Mouse (Mus musculus): Measurements from ENCODE around the gene Pnn. TPM values are rescaled to one million over a fixed set of nuclear protein-coding genes. Genes with fewer than 3 reads are reported as not detected.
"Not testable (repeated sequence)": the region's sequence is repeated elsewhere in the genome, so short reads cannot be mapped to it uniquely, and the experiment has no call there.

The Pnn gene
- total RNA-seq (2021), result 10 to 100 TPM; 46.0 to 51.0 TPM
- long read RNA-seq, experiment 1, transcript Pnn-201 (9 exons, 3,485 nt), result major isoform, 70 of 80 reads
- long read RNA-seq, experiment 1, partial matches to known transcripts, result 2 of 80 reads
- long read RNA-seq, experiment 1, other reads (novel, unspliced or antisense), result 8 of 80 reads
- long read RNA-seq, experiment 2, transcript Pnn-201 (9 exons, 3,485 nt), result major isoform, 89 of 96 reads
- long read RNA-seq, experiment 2, partial matches to known transcripts, result 0 of 96 reads
- long read RNA-seq, experiment 2, other reads (novel, unspliced or antisense), result 7 of 96 reads

- peak; percentile 98 for DNase-seq (ENCODE audit: low spot score in 2 of 2)
- intact Hi-C loops (cut with DNase I), result loop anchor here (2.0 to 10.0 kb wide), 2 partner anchors 64 to 148 kb away; partner anchors contain the start of gene Fbxo33
These were observed at the start of gene Pnn for GRCm38 (mm10) chr12:59066448-59067077. Gene Pnn (plus strand): TSS chr12:59066884.

- DNase-seq (ENCODE audit: low spot score in 2 of 2), result no peak
- intact Hi-C loops (cut with DNase I), result no loop called here
These were observed 48.7 kb upstream of the Pnn start for GRCm38 (mm10) chr12:59017970-59018369.

GRCm38 (mm10) chr12:59019891-59020290, 46.8 kb upstream of the Pnn start:
- intact Hi-C loops (cut with DNase I), result no loop called here

GRCm38 (mm10) chr12:59021306-59021705, 45.4 kb upstream of the Pnn start:
- DNase-seq (ENCODE audit: low spot score in 2 of 2), result no peak
- intact Hi-C loops (cut with DNase I), result no loop called here

More at GRCm38 (mm10) chr12:59019891-59020290, 46.8 kb upstream of the Pnn start:
- no peak for DNase-seq (ENCODE audit: low spot score in 2 of 2)

- intact Hi-C loops (cut with DNase I), result no loop called here
- no peak for DNase-seq (ENCODE audit: low spot score in 2 of 2)
These were observed 34.6 kb upstream of the Pnn start for GRCm38 (mm10) chr12:59032101-59032500.

GRCm38 (mm10) chr12:59039162-59039970, 27.3 kb upstream of the Pnn start:
- intact Hi-C loops (cut with DNase I), result no loop called here
- DNase-seq (ENCODE audit: low spot score in 2 of 2), result no peak

GRCm38 (mm10) chr12:59039971-59040844, 26.5 kb upstream of the Pnn start:
- no peak for DNase-seq (ENCODE audit: low spot score in 2 of 2)
- intact Hi-C loops (cut with DNase I), result no loop called here

- intact Hi-C loops (cut with DNase I), result no loop called here
These were observed 25.8 kb upstream of the Pnn start for GRCm38 (mm10) chr12:59040851-59041250.

GRCm38 (mm10) chr12:59052470-59052869, 14.2 kb upstream of the Pnn start:
- intact Hi-C loops (cut with DNase I), result no loop called here
- no peak for DNase-seq (ENCODE audit: low spot score in 2 of 2)

More at GRCm38 (mm10) chr12:59040851-59041250, 25.8 kb upstream of the Pnn start:
- no peak for DNase-seq (ENCODE audit: low spot score in 2 of 2)

GRCm38 (mm10) chr12:59053166-59053565, 13.5 kb upstream of the Pnn start:
- no peak for DNase-seq (ENCODE audit: low spot score in 2 of 2)

GRCm38 (mm10) chr12:59053976-59054375, 12.7 kb upstream of the Pnn start:
- DNase-seq (ENCODE audit: low spot score in 2 of 2), result no peak
- intact Hi-C loops (cut with DNase I), result no loop called here

More at GRCm38 (mm10) chr12:59053166-59053565, 13.5 kb upstream of the Pnn start:
- intact Hi-C loops (cut with DNase I), result no loop called here

- DNase-seq (ENCODE audit: low spot score in 2 of 2), result no peak
- intact Hi-C loops (cut with DNase I), result no loop called here
These were observed 11.4 kb upstream of the Pnn start for GRCm38 (mm10) chr12:59055196-59055850.

GRCm38 (mm10) chr12:59056222-59056621, 10.5 kb upstream of the Pnn start:
- no peak for DNase-seq (ENCODE audit: low spot score in 2 of 2)

GRCm38 (mm10) chr12:59058242-59058641, 8.4 kb upstream of the Pnn start:
- DNase-seq (ENCODE audit: low spot score in 2 of 2); intact Hi-C loops (cut with DNase I): not testable (repeated sequence)

More at GRCm38 (mm10) chr12:59056222-59056621, 10.5 kb upstream of the Pnn start:
- intact Hi-C loops (cut with DNase I), result no loop called here

- no peak for DNase-seq (ENCODE audit: low spot score in 2 of 2)
- intact Hi-C loops (cut with DNase I), result loop anchor here (10.0 kb wide), 1 partner anchor 154 kb away; the partner anchor contains the start of gene Fbxo33
These were observed 6.4 kb upstream of the Pnn start for GRCm38 (mm10) chr12:59060322-59060721.

- intact Hi-C loops (cut with DNase I), result loop anchor here (10.0 kb wide), 1 partner anchor 154 kb away; the partner anchor contains the start of gene Fbxo33
- peak; percentile 79 to 81 for DNase-seq (ENCODE audit: low spot score in 2 of 2)
These were observed 5.6 kb upstream of the Pnn start, which contains the start of gene Trappc6b for GRCm38 (mm10) chr12:59060993-59061595. Gene Trappc6b (minus strand): TSS chr12:59061472.

GRCm38 (mm10) chr12:59064837-59065236, 1.8 kb upstream of the Pnn start:
- intact Hi-C loops (cut with DNase I), result loop anchor here (10.0 kb wide), 1 partner anchor 150 kb away; the partner anchor contains the start of gene Fbxo33

GRCm38 (mm10) chr12:59065776-59066175, 908 bp upstream of the Pnn start:
- intact Hi-C loops (cut with DNase I), result loop anchor here (2.0 to 10.0 kb wide), 2 partner anchors 65 to 149 kb away; partner anchors contain the start of gene Fbxo33
- no peak for DNase-seq (ENCODE audit: low spot score in 2 of 2)

More at GRCm38 (mm10) chr12:59064837-59065236, 1.8 kb upstream of the Pnn start:
- DNase-seq (ENCODE audit: low spot score in 2 of 2), result no peak

Data from left cerebral cortex, postnatal 14 days (tissue).